Mouse (Mus musculus) stomach, embryonic 14.5 days (tissue): Measurements from ENCODE around the gene Cntfr. TPM values are rescaled to one million over a fixed set of nuclear protein-coding genes. Genes with fewer than 3 reads are reported as not detected.
A peak's percentile ranks its signal among the peaks of the same experiment; 100 is the strongest.

Experiments
- ATAC-seq: fragments of 200-750 bp; cut with Nextera tagmentation; 2 replicates; pipeline ENCODE4 v1.8.0; 2017; ENCODE audit warnings: low read depth, moderate TSS enrichment; ENCODE audit not compliant: insufficient number of reproducible peaks, insufficient read depth, low FRiP score
- H3K27ac ChIP-seq: fragments of 300-500 bp; sonication (generic); 2 replicates; pipeline ENCODE4 v1.5.1; 2014; ENCODE audit warnings: mild to moderate bottlenecking, low read length, moderate library complexity, mixed read lengths
- H3K27me3 ChIP-seq: fragments of 300-500 bp; sonication (generic); 2 replicates; pipeline ENCODE4 v1.6.1; 2014; ENCODE audit warnings: low read length, control low read depth, mixed read lengths; ENCODE audit not compliant: control insufficient read depth, insufficient read depth
- H3K36me3 ChIP-seq: fragments of 300-500 bp; sonication (generic); 2 replicates; pipeline ENCODE4 v1.6.1; 2014; ENCODE audit warnings: mild to moderate bottlenecking, control low read depth, low read length, moderate library complexity, mixed read lengths; ENCODE audit not compliant: control insufficient read depth, insufficient read depth
- H3K4me1 ChIP-seq: fragments of 300-500 bp; sonication (generic); 2 replicates; pipeline ENCODE4 v1.6.1; 2014; ENCODE audit warnings: low read length, control low read depth, mixed read lengths; ENCODE audit not compliant: control insufficient read depth, insufficient read depth
- H3K4me2 ChIP-seq: fragments of 300-500 bp; sonication (generic); replicated peaks from 2 replicates; pipeline ENCODE4 v1.6.1; 2014; ENCODE audit warnings: low read depth, low read length, control low read depth
- H3K4me3 ChIP-seq: fragments of 300-500 bp; sonication (generic); 2 replicates; pipeline ENCODE4 v1.5.1; 2014; ENCODE audit warnings: low read depth, low read length, control low read depth
- H3K9ac ChIP-seq: fragments of 300-500 bp; sonication (generic); replicated peaks from 2 replicates; pipeline ENCODE4 v1.6.1; 2014; ENCODE audit warnings: low read depth, mild to moderate bottlenecking, control low read depth, low read length, moderate library complexity, mixed read lengths
- H3K9me3 ChIP-seq: fragments of 300-500 bp; sonication (generic); 2 replicates; pipeline ENCODE4 v1.6.1; 2016; ENCODE audit warnings: low read depth, low read length, control low read depth; ENCODE audit not compliant: control insufficient read depth
- WGBS: fragments of 180-500 bp; shearing (Covaris S2); extraction: QIAGEN DNeasy Blood & Tissue Kit; methylation state at CpG from one replicate; pipeline ENCODE4 v1.1.7; 2014; 5-methylcytosine and 5-hydroxymethylcytosine counted together
- polyA plus RNA-seq: library from polyadenylated mRNA; unstranded; fragments of >200 nt; fragmentation: Nextera tagmentation; extraction: Ambion mirVana; gene quantifications from 2 replicates; pipeline ENCODE4 v1.2.1, GENCODE M21; 2014

Gene Cntfr
- polyA plus RNA-seq, 1 experiment from 2014 or later: 11.3 TPM

GRCm38 (mm10) chr4:41670836-41671235, 26.1 kb downstream of the Cntfr start:
- peaks cover 19% of the 10 kb centered on the region; the same call in 1 of the 2 replicates for H3K4me1 ChIP-seq
- H3K27me3 ChIP-seq: no peaks in the 10 kb centered on the region
- no peak overlapping the region for H3K27ac ChIP-seq
- H3K9me3 ChIP-seq: no peaks in the 10 kb centered on the region
- ATAC-seq: no peak
- no peak overlapping the region for H3K4me2 ChIP-seq
- no peak overlapping the region for H3K9ac ChIP-seq
- no peak overlapping the region for H3K4me3 ChIP-seq
- no peaks in the 10 kb centered on the region for H3K36me3 ChIP-seq
- WGBS: 87% methylated on average over 18 of the region's 18 CpGs

- Histone ChIP-seq H3K4me1 (peaks cover 35% of the 10 kb centered on the region), H3K9me3 (no peaks in the 10 kb centered on the region), H3K36me3 (no peaks in the 10 kb centered on the region), H3K9ac (no peak overlapping the region), H3K27me3 (no peaks in the 10 kb centered on the region), H3K27ac (no peak overlapping the region), H3K4me2 (no peak overlapping the region), H3K4me3 (no peak overlapping the region)
- no peak for ATAC-seq
- WGBS: 77% methylated on average over 11 of the region's 11 CpGs
Observed at GRCm38 (mm10) chr4:41666646-41667045, 30.2 kb downstream of the Cntfr start.

- Histone ChIP-seq H3K27ac (peak overlapping the region; percentile 58; the same call in 1 of the 2 replicates), H3K4me1 (peaks cover 40% of the 10 kb centered on the region), H3K4me3 (no peak overlapping the region), H3K4me2 (peak overlapping the region; percentile 14; the same call in 1 of the 2 replicates), H3K27me3 (no peaks in the 10 kb centered on the region), H3K9ac (no peak overlapping the region; the same call in 1 of the 2 replicates), H3K9me3 (no peaks in the 10 kb centered on the region), H3K36me3 (no peaks in the 10 kb centered on the region)
- ATAC-seq: peak; percentile 17; the same call in 1 of the 2 replicates
- WGBS: 5% methylated on average over 6 of the region's 8 CpGs
Observed at GRCm38 (mm10) chr4:41665009-41665675, 31.7 kb downstream of the Cntfr start.

GRCm38 (mm10) chr4:41664533-41664932, 32.4 kb downstream of the Cntfr start:
- H3K27ac ChIP-seq: peak overlapping the region; percentile 58; the same call in 1 of the 2 replicates
- H3K9me3 ChIP-seq: no peaks in the 10 kb centered on the region
- H3K9ac ChIP-seq: no peak overlapping the region
- no peak overlapping the region for H3K4me3 ChIP-seq
- H3K36me3 ChIP-seq: no peaks in the 10 kb centered on the region
- WGBS: 36% methylated on average over 7 of the region's 7 CpGs
- H3K4me2 ChIP-seq: no peak overlapping the region
- H3K27me3 ChIP-seq: no peaks in the 10 kb centered on the region
- ATAC-seq: no peak
- H3K4me1 ChIP-seq: peaks cover 40% of the 10 kb centered on the region

- no peak overlapping the region for H3K4me2 ChIP-seq
- no peak overlapping the region for H3K9ac ChIP-seq
- H3K4me1 ChIP-seq: peaks cover 40% of the 10 kb centered on the region
- H3K9me3 ChIP-seq: no peaks in the 10 kb centered on the region
- WGBS: 28% methylated on average over 9 of the region's 9 CpGs
- H3K36me3 ChIP-seq: no peaks in the 10 kb centered on the region
- ATAC-seq: no peak
- H3K27me3 ChIP-seq: no peaks in the 10 kb centered on the region
- no peak overlapping the region for H3K27ac ChIP-seq
- H3K4me3 ChIP-seq: no peak overlapping the region
Observed at GRCm38 (mm10) chr4:41663614-41664013, 33.3 kb downstream of the Cntfr start.

GRCm38 (mm10) chr4:41662723-41663122, 34.2 kb downstream of the Cntfr start:
- H3K9ac ChIP-seq: no peak overlapping the region
- no peaks in the 10 kb centered on the region for H3K27me3 ChIP-seq
- H3K9me3 ChIP-seq: no peaks in the 10 kb centered on the region
- no peak overlapping the region for H3K4me3 ChIP-seq
- no peak overlapping the region for H3K4me2 ChIP-seq
- peak overlapping the region; percentile 21; the same call in 1 of the 2 replicates for H3K27ac ChIP-seq
- WGBS: 65% methylated on average over 11 of the region's 11 CpGs
- H3K4me1 ChIP-seq: peaks cover 43% of the 10 kb centered on the region
- H3K36me3 ChIP-seq: no peaks in the 10 kb centered on the region
- ATAC-seq: no peak

- Histone ChIP-seq H3K4me3 (no peak overlapping the region), H3K36me3 (no peaks in the 10 kb centered on the region), H3K4me1 (peaks cover 41% of the 10 kb centered on the region), H3K4me2 (no peak overlapping the region), H3K27me3 (no peaks in the 10 kb centered on the region), H3K9me3 (no peaks in the 10 kb centered on the region), H3K27ac (no peak overlapping the region), H3K9ac (no peak overlapping the region)
- WGBS: 21% methylated on average over 11 of the region's 11 CpGs
- ATAC-seq: peak; percentile 34
Observed at GRCm38 (mm10) chr4:41660851-41661430, 35.9 kb downstream of the Cntfr start.

GRCm38 (mm10) chr4:41659556-41659955, 37.3 kb downstream of the Cntfr start:
- H3K4me2 ChIP-seq: no peak overlapping the region
- H3K27ac ChIP-seq: no peak overlapping the region
- H3K9ac ChIP-seq: no peak overlapping the region
- H3K4me1 ChIP-seq: peaks cover 28% of the 10 kb centered on the region
- WGBS: 64% methylated on average over 13 of the region's 13 CpGs
- H3K36me3 ChIP-seq: no peaks in the 10 kb centered on the region
- no peak overlapping the region for H3K4me3 ChIP-seq
- no peaks in the 10 kb centered on the region for H3K27me3 ChIP-seq
- no peaks in the 10 kb centered on the region for H3K9me3 ChIP-seq
- no peak for ATAC-seq
